Mouse (Mus musculus) spleen, adult 2 months (tissue): ENCODE measurements around the gene Hectd4.

ENCODE experiments used
- CTCF ChIP-seq: fragments of 200-500 bp; IDR thresholded peaks from 2 replicates; pipeline ENCODE4 v1.5.1; 2011; ENCODE audit warnings: mild to moderate bottlenecking, inconsistent platforms; ENCODE audit not compliant: insufficient read depth, insufficient read length, insufficient replicate concordance; ENCODE audit errors: extremely low read depth
- POLR2A ChIP-seq: fragments of 200-500 bp; IDR thresholded peaks from 2 replicates; pipeline ENCODE4 v1.6.1; 2011; ENCODE audit warnings: low read depth, low read length, inconsistent platforms

GRCm38 (mm10) chr5:121271046-121271445 is 51.0 kb downstream of the Hectd4 start:
- TF ChIP-seq POLR2A (no peak), CTCF (no peak)
